Mouse (Mus musculus): ENCODE results near the gene Gm11172. TPM values are rescaled to one million over a fixed set of nuclear protein-coding genes. Genes with fewer than 3 reads are reported as not detected.
"Not testable (repeated sequence)": the region's sequence is repeated elsewhere in the genome, so short reads cannot be mapped to it uniquely, and the experiment has no call there.

The Gm11172 gene
- total RNA-seq, 1 experiment from 2014 or later, result not detected

- peak; percentile 92 for DNase-seq
Measured at GRCm38 (mm10) chr16:10785371-10786231, 27.1 kb upstream of the Gm11172 start, which contains the start of gene Socs1. Gene Socs1 (minus strand): TSS chr16:10785536.

GRCm38 (mm10) chr16:10786288-10786687, 26.4 kb upstream of the Gm11172 start:
- DNase-seq, result peak; percentile 74

GRCm38 (mm10) chr16:10786782-10787547, 25.8 kb upstream of the Gm11172 start:
- no peak for DNase-seq

GRCm38 (mm10) chr16:10787548-10788058, 25.1 kb upstream of the Gm11172 start:
- DNase-seq, result no peak

- no peak for DNase-seq
Measured at GRCm38 (mm10) chr16:10788271-10788670, 24.4 kb upstream of the Gm11172 start, which contains the start of gene Tnp2. Gene Tnp2 (minus strand): TSS chr16:10788660.

GRCm38 (mm10) chr16:10788866-10789265, 23.8 kb upstream of the Gm11172 start:
- DNase-seq, result no peak

- no peak for DNase-seq
Measured at GRCm38 (mm10) chr16:10790702-10791101, 22.0 kb upstream of the Gm11172 start, which contains the start of gene Prm3. Gene Prm3 (minus strand): TSS chr16:10790914.

- DNase-seq, result no peak
Measured at GRCm38 (mm10) chr16:10796034-10796433, 16.7 kb upstream of the Gm11172 start, which contains the start of gene Prm2. Gene Prm2 (minus strand): TSS chr16:10796134.

GRCm38 (mm10) chr16:10802420-10802819, 10.3 kb upstream of the Gm11172 start:
- DNase-seq, result not testable (repeated sequence)

GRCm38 (mm10) chr16:10805789-10806527, 6.8 kb upstream of the Gm11172 start, which contains the start of gene Prm1:
Gene Prm1 (minus strand): TSS chr16:10805839.
- no peak for DNase-seq

GRCm38 (mm10) chr16:10810376-10810775, 2.3 kb upstream of the Gm11172 start:
- no peak for DNase-seq

- no peak for DNase-seq
Measured at GRCm38 (mm10) chr16:10813726-10814125, 1.0 kb downstream of the Gm11172 start.

GRCm38 (mm10) chr16:10814864-10815263, 2.1 kb downstream of the Gm11172 start:
- peak; percentile 28 for DNase-seq

GRCm38 (mm10) chr16:10818579-10819135, 5.9 kb downstream of the Gm11172 start:
- DNase-seq, result no peak

- no peak for DNase-seq
Measured at GRCm38 (mm10) chr16:10819966-10820365, 7.3 kb downstream of the Gm11172 start.

GRCm38 (mm10) chr16:10821387-10821786, 8.7 kb downstream of the Gm11172 start:
- no peak for DNase-seq

GRCm38 (mm10) chr16:10824536-10824935, 11.8 kb downstream of the Gm11172 start:
- DNase-seq, result no peak

- DNase-seq, result no peak
Measured at GRCm38 (mm10) chr16:10825840-10826239, 13.1 kb downstream of the Gm11172 start.

GRCm38 (mm10) chr16:10827269-10827668, 14.6 kb downstream of the Gm11172 start:
- no peak for DNase-seq

- DNase-seq, result no peak
Measured at GRCm38 (mm10) chr16:10827766-10828460, 15.2 kb downstream of the Gm11172 start.

- DNase-seq, result no peak
Measured at GRCm38 (mm10) chr16:10828461-10828805, 15.7 kb downstream of the Gm11172 start.

Data from adrenal gland, postnatal 25 days (tissue).